Mouse (Mus musculus): ENCODE data around the gene Arhgap42.

- TF ChIP-seq EP300 (IDR thresholded peaks at IDR 0.05; ENCODE audit: insufficient read depth, low read depth, low read length) (no peak), POLR2A (IDR thresholded peaks at IDR 0.05; ENCODE audit: insufficient read depth, low read length) (no peak), CTCF (IDR thresholded peaks at IDR 0.05; ENCODE audit: low read depth, low read length) (no peak)
These were observed 24.6 kb upstream of the Arhgap42 start for GRCm38 (mm10) chr9:9263543-9263942.

Data from ES-Bruce4 (cell line).